Mouse (Mus musculus) CH12.LX (cell line): ENCODE results near the gene Slc7a11.

ENCODE experiments used
- CTCF ChIP-seq, 2 experiments: IDR thresholded peaks in 1 of 2; conservative IDR thresholded peaks in 1 of 2; 2 replicates each; pipeline ENCODE4 v1.5.1; 2011 to 2012; ENCODE audit warnings: low read depth in 2 of 2, low read length in 2 of 2, improper control_type of control experiment in 1 of 2, inconsistent platforms in 1 of 2, mild to moderate bottlenecking in 1 of 2, moderate library complexity in 1 of 2
- HCFC1 ChIP-seq: IDR thresholded peaks from 2 replicates; pipeline ENCODE4 v1.6.1; 2012; ENCODE audit warnings: low read depth, mild to moderate bottlenecking, inconsistent platforms, low read length, improper control_type of control experiment
- JUND ChIP-seq: conservative IDR thresholded peaks from 2 replicates; pipeline ENCODE4 v1.6.1; 2011; ENCODE audit warnings: low read depth, low read length, improper control_type of control experiment
- POLR2A ChIP-seq: IDR thresholded peaks from 2 replicates; pipeline ENCODE4 v1.6.1; 2011; ENCODE audit warnings: low read depth, mild to moderate bottlenecking, improper control_type of control experiment, low read length
- TCF12 ChIP-seq: IDR thresholded peaks from 2 replicates; pipeline ENCODE4 v1.6.1; 2014; ENCODE audit warnings: low read depth, mild to moderate bottlenecking, inconsistent platforms, low read length, improper control_type of control experiment
- UBTF ChIP-seq: IDR thresholded peaks from 2 replicates; pipeline ENCODE4 v1.6.1; 2012; ENCODE audit warnings: low read depth, mild to moderate bottlenecking, inconsistent platforms, low read length, improper control_type of control experiment, moderate library complexity
- USF1 ChIP-seq: IDR thresholded peaks from 2 replicates; pipeline ENCODE4 v1.6.1; 2014; ENCODE audit warnings: low read depth, mild to moderate bottlenecking, inconsistent platforms, low read length, improper control_type of control experiment
- ZC3H11A ChIP-seq: IDR thresholded peaks from 2 replicates; pipeline ENCODE4 v1.6.1; 2012; ENCODE audit warnings: low read depth, mild to moderate bottlenecking, inconsistent platforms, low read length, improper control_type of control experiment

DNA sequence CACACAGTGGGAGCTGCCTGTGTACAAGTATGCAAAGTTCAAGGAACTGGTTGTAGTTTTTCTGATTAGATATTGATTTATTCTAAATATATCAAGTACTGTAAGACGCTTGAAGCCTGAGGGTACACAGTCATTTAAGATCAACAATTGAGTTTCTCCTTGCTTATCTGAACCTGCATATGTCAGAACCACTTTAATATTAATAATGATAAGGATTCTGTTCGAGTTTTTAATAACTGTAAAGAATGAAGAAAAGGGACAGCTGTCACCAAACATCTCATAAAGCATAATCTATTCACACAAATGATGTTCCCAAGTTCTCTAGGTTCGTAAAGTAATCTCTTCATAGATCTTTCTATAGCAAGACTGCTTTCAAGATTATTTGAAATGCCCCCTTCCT, 2.1 kb downstream of the Slc7a11 start:
- no peak for TF ChIP-seq JUND
- no peak for TF ChIP-seq CTCF (conservative IDR thresholded peaks at IDR 0.05 in 1 of 2, IDR thresholded peaks at IDR 0.05 in 1 of 2; ENCODE audit: low read depth in 2 of 2, low read length in 2 of 2)
- no peak for TF ChIP-seq HCFC1
- no peak for TF ChIP-seq USF1
- no peak for TF ChIP-seq ZC3H11A
- TF ChIP-seq TCF12: no peak
- TF ChIP-seq POLR2A: no peak
- no peak for TF ChIP-seq UBTF
